Mouse (Mus musculus) midbrain, embryonic 11.5 days (tissue): ENCODE measurements around the gene Focad. TPM values are rescaled to one million over a fixed set of nuclear protein-coding genes. Genes with fewer than 3 reads are reported as not detected.
A peak's percentile ranks its signal among the peaks of the same experiment; 100 is the strongest.

Experiments used
- ATAC-seq: fragments of 200-750 bp; cut with Nextera tagmentation; 2 replicates; pipeline ENCODE4 v1.8.0; 2017; ENCODE audit warnings: moderate TSS enrichment, moderate library complexity; ENCODE audit not compliant: low FRiP score
- DNase-seq: peaks from one replicate; pipeline ENCODE4 v3.0.0; 2015; ENCODE audit warnings: low spot score; ENCODE audit errors: missing footprints
- H3K27ac ChIP-seq: fragments of 300-500 bp; sonication (generic); 2 replicates; pipeline ENCODE4 v1.5.1; 2014; ENCODE audit warnings: low read depth, low read length
- H3K27me3 ChIP-seq: fragments of 300-500 bp; sonication (generic); 2 replicates; pipeline ENCODE4 v1.6.1; 2014; ENCODE audit warnings: mild to moderate bottlenecking, low read length, moderate library complexity, mixed read lengths; ENCODE audit not compliant: control insufficient read depth, insufficient read depth
- H3K36me3 ChIP-seq: fragments of 300-500 bp; sonication (generic); 2 replicates; pipeline ENCODE4 v1.6.1; 2014; ENCODE audit warnings: mild to moderate bottlenecking, low read length, moderate library complexity, mixed read lengths; ENCODE audit not compliant: control insufficient read depth, insufficient read depth
- H3K4me1 ChIP-seq: fragments of 300-500 bp; sonication (generic); 2 replicates; pipeline ENCODE4 v1.6.1; 2014; ENCODE audit warnings: low read length; ENCODE audit not compliant: control insufficient read depth, insufficient read depth
- H3K4me2 ChIP-seq: fragments of 300-500 bp; sonication (generic); 2 replicates; pipeline ENCODE4 v1.6.1; 2014; ENCODE audit warnings: mild to moderate bottlenecking, moderate library complexity
- H3K4me3 ChIP-seq: fragments of 300-500 bp; sonication (generic); 2 replicates; pipeline ENCODE4 v1.5.1; 2014; ENCODE audit warnings: low read depth, low read length
- H3K9ac ChIP-seq: fragments of 300-500 bp; sonication (generic); 2 replicates; pipeline ENCODE4 v1.6.1; 2014; ENCODE audit warnings: low read length
- H3K9me3 ChIP-seq: fragments of 300-500 bp; sonication (generic); 2 replicates; pipeline ENCODE4 v1.6.1; 2016; ENCODE audit warnings: low read length; ENCODE audit not compliant: control insufficient read depth
- WGBS: fragments of 180-500 bp; shearing (Covaris S2); extraction: QIAGEN DNeasy Blood & Tissue Kit; methylation state at CpG from one replicate; pipeline ENCODE4 v1.1.7; 2014; 5-methylcytosine and 5-hydroxymethylcytosine counted together
- polyA plus RNA-seq: library from polyadenylated mRNA; unstranded; fragments of >200 nt; fragmentation: Nextera tagmentation; extraction: Ambion mirVana; gene quantifications from 2 replicates; pipeline ENCODE4 v1.2.1, GENCODE M21; 2014

The Focad gene
- polyA plus RNA-seq, 1 experiment from 2014 or later, result 18.5 TPM

DNA sequence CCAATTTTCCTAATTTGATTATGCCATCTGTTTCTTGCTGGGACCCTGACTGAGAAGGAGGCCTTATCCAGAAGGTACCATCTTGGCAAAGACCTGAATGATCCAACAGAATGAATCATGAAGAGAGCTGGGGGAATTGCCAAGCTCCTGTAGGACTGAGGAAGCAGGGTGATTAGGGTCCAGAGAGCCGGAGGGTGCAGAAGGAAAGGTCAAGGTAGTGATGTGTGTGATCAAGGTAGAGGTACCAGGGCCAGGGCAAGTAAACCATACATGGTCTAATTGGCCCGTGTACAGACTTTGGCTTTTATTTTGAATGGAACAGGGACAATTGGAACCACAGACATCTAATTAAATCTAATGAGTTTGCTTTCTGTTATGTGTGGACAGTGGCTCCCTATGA, 4.1 kb upstream of the Focad start:
- Histone ChIP-seq H3K4me1 (peaks cover 3% of the 10 kb centered on the region; the same call in 1 of the 2 replicates), H3K27me3 (no peaks in the 10 kb centered on the region), H3K4me2 (no peak overlapping the region), H3K27ac (no peak overlapping the region), H3K4me3 (no peak overlapping the region), H3K36me3 (no peaks in the 10 kb centered on the region), H3K9me3 (no peaks in the 10 kb centered on the region), H3K9ac (no peak overlapping the region)
- 84% methylated on average over 2 of the region's 2 CpGs for whole genome bisulfite sequencing
- DNase-seq, result no peak
- no peak for ATAC-seq

DNA sequence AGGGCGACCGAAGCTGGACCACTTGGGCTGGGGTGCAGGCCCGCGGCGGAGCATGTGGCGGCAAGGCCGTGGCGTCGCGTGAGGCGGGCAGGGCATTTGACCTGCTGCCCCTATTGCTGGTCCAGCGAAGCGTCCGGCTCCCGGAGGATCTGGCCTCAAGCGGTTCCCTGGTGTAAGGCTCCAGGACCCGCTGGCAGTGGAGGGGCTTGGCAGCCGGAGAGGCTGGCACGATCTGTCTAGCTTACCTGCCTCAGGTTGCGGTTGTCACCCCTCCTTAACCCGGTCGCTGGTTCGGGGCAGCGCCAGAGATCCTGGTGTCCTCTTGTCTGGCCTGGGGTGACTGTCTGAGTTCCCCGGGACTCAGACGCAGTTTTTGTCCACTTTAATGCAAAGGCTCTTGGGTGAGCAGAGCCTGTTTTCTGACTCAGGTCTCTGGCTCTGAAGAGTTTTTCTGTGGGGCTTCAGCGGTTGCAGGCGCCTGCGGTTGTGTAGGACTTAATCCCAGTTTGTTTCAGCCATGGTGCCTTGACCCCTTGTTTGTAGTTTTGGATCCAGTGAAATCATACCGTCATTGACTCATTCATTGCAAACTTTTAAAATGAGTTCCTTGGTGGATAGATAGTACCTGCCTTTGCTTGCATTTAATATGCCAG, 465 bp downstream of the Focad start:
- WGBS, result under 1% methylated on average over 30 of the region's 30 CpGs
- H3K9me3 ChIP-seq, result no peaks in the 10 kb centered on the region
- no peaks in the 10 kb centered on the region for H3K36me3 ChIP-seq
- ATAC-seq (no peak; the same call in 1 of the 2 replicates), DNase-seq (no peak)
- H3K4me2 ChIP-seq, result peak overlapping the region; percentile 92
- H3K27ac ChIP-seq, result no peak overlapping the region
- H3K4me3 ChIP-seq, result peak overlapping the region; percentile 72
- peaks cover 3% of the 10 kb centered on the region; the same call in 1 of the 2 replicates for H3K4me1 ChIP-seq
- peak overlapping the region; percentile 71 for H3K9ac ChIP-seq
- no peaks in the 10 kb centered on the region for H3K27me3 ChIP-seq

DNA sequence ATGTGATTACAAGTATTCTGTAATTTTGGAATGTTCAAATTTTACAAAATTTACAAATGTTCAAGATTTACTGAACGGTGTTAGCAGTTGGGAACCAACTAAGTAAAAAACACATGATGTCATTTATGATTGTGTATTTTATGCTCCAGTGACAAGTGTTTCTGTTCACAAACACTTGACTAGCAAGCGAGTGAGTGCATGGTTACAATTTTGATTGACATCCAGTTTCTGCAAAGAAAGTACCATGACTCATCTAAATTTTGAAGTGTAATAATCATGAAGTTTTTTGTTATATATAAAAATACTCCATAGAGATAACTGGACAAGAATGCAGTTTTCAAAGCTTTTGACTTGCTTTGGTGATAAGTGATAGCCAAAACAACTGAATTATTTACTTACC, 1.3 kb downstream of the Focad start:
- Histone ChIP-seq H3K9me3 (no peaks in the 10 kb centered on the region), H3K4me2 (no peak overlapping the region), H3K4me1 (peaks cover 3% of the 10 kb centered on the region; the same call in 1 of the 2 replicates), H3K4me3 (no peak overlapping the region), H3K36me3 (no peaks in the 10 kb centered on the region), H3K9ac (no peak overlapping the region), H3K27ac (no peak overlapping the region), H3K27me3 (no peaks in the 10 kb centered on the region)
- DNase-seq (no peak), ATAC-seq (no peak)
- 77% methylated on average over 2 of the region's 2 CpGs for WGBS

DNA sequence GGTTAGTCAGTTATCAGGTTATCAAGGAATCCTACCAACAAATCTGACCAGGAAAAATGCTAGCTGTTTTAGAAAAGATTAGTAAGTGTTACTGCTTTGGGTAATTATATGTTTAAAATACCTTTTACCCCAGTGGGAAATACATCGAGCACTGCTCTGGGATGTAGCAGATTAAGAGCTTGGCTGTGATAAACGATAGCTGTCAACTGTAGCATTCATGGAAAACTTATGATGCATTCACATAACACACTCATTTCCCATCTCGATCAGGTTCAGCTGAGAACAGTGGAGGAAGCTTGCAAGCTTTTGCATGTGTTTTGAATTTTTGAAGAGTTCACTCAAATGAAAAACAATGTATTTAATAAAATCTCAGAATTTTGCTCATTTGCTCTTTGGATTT, 14.2 kb downstream of the Focad start:
- ATAC-seq (no peak), DNase-seq (peak; percentile 51)
- H3K4me1 ChIP-seq, result no peaks in the 10 kb centered on the region
- 84% methylated on average over 3 of the region's 3 CpGs for WGBS
- H3K27me3 ChIP-seq, result no peaks in the 10 kb centered on the region
- no peak overlapping the region for H3K4me3 ChIP-seq
- no peak overlapping the region for H3K27ac ChIP-seq
- H3K9me3 ChIP-seq, result no peaks in the 10 kb centered on the region
- H3K9ac ChIP-seq, result no peak overlapping the region
- H3K36me3 ChIP-seq, result no peaks in the 10 kb centered on the region
- H3K4me2 ChIP-seq, result no peak overlapping the region

DNA sequence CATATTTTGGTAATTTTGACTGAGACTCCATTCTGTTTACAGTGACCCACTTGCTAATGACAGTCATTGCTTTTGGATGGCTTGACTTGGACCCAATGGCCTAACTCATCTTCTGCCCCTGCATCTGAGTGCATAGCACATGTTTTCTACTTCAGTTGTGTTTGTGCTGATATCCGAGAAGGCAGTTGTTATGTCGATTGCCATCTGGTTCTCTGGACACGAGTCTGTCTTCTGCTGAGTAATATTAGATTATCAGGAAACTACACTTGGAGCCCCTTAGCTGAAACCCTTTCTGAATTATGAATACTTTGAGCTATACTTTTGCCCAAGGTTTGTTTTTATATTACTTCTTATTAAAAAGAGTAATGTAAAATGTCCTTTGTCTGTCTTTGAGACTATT, 22.9 kb downstream of the Focad start:
- DNase-seq (no peak), ATAC-seq (no peak)
- Histone ChIP-seq H3K4me3 (no peak overlapping the region), H3K9me3 (no peaks in the 10 kb centered on the region), H3K27me3 (no peaks in the 10 kb centered on the region), H3K4me2 (no peak overlapping the region), H3K9ac (no peak overlapping the region), H3K4me1 (no peaks in the 10 kb centered on the region), H3K27ac (no peak overlapping the region), H3K36me3 (no peaks in the 10 kb centered on the region)
- WGBS, result 80% methylated on average over 3 of the region's 3 CpGs

DNA sequence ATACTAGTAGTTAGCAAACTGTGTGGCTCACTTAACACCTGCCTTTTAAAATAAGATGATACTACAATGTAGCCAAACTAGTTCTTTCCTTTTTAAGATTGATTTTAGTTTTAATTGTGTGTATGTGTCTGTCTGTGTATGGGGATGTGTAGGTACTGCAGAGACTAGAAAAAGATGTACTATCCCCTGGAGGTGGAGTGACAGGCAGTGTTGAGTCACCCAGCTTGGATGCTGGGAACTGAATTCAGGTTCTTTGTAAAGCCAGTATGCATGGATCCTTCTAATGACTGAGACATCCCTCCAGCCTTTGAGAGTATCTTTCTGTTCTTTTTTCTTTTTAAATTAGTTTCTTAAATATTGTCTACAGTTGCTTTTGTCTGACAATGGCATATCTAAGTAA, 23.5 kb downstream of the Focad start:
- DNase-seq (no peak), ATAC-seq (no peak)
- Histone ChIP-seq H3K4me1 (no peaks in the 10 kb centered on the region), H3K4me2 (no peak overlapping the region), H3K9ac (no peak overlapping the region), H3K27ac (no peak overlapping the region), H3K4me3 (no peak overlapping the region), H3K36me3 (no peaks in the 10 kb centered on the region), H3K9me3 (no peaks in the 10 kb centered on the region), H3K27me3 (no peaks in the 10 kb centered on the region)

DNA sequence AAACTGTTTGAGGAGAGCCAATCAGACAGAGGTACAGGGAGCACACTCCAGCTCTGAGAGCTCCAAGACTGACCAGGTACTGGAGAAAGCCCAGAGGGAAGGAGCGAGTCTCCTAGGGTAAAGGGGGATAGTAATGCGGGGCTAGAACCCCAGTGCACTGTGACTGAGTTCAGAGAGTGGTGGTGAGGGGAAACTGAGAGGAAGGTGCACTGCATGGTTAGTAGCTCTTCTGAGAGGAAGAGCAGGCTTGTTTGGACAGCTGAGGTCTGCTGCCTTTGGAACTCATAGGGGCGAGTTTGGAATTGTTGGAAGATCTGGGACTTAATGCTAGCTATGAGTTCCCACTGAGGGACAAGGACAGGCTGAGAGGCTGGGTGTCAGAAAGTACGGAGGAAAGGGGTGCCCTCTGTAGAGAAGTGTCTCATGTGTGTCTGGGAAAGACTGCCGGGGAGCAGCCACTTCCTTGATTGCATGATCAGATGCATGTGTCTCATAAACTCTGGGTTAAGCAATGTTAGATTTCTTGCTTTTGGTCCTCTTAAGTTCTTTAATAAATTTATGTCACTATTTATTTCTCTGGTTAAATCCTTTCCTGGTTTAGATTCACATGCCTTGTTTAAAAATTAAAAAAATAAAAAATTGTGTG, 24.4 kb downstream of the Focad start:
- no peak overlapping the region for H3K9ac ChIP-seq
- no peak overlapping the region for H3K27ac ChIP-seq
- H3K4me2 ChIP-seq, result no peak overlapping the region
- H3K9me3 ChIP-seq, result no peaks in the 10 kb centered on the region
- no peaks in the 10 kb centered on the region for H3K36me3 ChIP-seq
- ATAC-seq, result no peak
- H3K27me3 ChIP-seq, result no peaks in the 10 kb centered on the region
- 82% methylated on average over 5 of the region's 5 CpGs for WGBS
- no peaks in the 10 kb centered on the region for H3K4me1 ChIP-seq
- peak; percentile 60 for DNase-seq
- H3K4me3 ChIP-seq, result no peak overlapping the region

DNA sequence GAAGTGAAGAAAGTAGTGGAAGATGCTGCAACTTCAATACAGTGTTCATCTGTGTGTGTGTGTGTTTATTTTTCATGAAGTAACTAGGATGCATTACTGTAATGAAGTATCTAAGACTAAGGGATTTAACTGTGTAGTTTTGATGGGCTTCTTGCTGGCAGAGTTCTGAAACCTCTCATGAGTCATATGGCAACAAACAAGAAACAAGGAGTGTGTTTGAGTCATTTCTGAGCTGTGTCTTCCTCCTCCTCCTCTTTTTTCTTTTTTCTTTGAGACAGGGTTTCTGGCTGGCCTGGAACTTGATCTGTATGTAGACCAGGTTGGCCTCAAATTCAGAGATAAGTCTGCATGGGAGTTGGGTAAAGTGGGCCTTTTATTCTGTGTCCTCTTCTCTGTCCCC, 25.7 kb downstream of the Focad start:
- no peak overlapping the region for H3K9ac ChIP-seq
- no peak overlapping the region for H3K4me2 ChIP-seq
- H3K4me3 ChIP-seq, result no peak overlapping the region
- no peak for ATAC-seq
- no peak overlapping the region for H3K27ac ChIP-seq
- no peaks in the 10 kb centered on the region for H3K36me3 ChIP-seq
- DNase-seq, result peak; percentile 76
- H3K9me3 ChIP-seq, result no peaks in the 10 kb centered on the region
- H3K27me3 ChIP-seq, result no peaks in the 10 kb centered on the region
- no peaks in the 10 kb centered on the region for H3K4me1 ChIP-seq

DNA sequence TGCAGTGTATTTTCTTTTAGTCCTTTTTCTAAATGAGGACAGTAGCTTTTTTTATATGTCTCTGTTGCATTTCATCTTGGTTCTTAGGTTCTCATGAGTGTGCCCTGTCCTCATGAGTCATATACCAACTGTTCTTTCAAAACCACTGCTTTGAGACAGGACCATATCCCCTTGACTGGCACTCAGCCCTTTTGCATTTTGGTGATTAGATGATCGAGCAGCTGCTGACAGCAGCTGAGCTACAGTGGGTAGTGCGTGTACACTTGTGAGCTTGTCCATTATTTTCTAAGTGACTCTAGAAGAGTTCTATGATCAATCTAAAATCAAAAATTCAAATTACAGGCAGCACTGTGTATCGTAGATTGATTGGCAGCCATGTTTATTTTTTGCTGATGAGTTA, 28.0 kb downstream of the Focad start:
- 91% methylated on average over 3 of the region's 3 CpGs for WGBS
- Histone ChIP-seq H3K36me3 (no peaks in the 10 kb centered on the region), H3K4me2 (no peak overlapping the region), H3K27me3 (no peaks in the 10 kb centered on the region), H3K4me1 (no peaks in the 10 kb centered on the region), H3K4me3 (no peak overlapping the region), H3K9ac (no peak overlapping the region), H3K9me3 (no peaks in the 10 kb centered on the region), H3K27ac (no peak overlapping the region)
- ATAC-seq, result no peak
- no peak for DNase-seq
